26 mouse cellular contexts compared by ENCODE assay signal in genomic region chr8:116848042-116848441, GRCm38 (mm10).
"Had no signal": no experiment of that assay in that cellular context is flagged by ENCODE, and none has a peak within 500 bp of the region (broad histone marks: within the 10 kb centered on the region; RNA-seq: fewer than 3 reads in every experiment).

No protein-coding gene starts in this region.

- H3K4me2 ChIP-seq: heart, embryonic 13.5 days; heart, embryonic 15.5 days; hindbrain, embryonic 13.5 days; hindbrain, embryonic 15.5 days; kidney, embryonic 15.5 days; limb, embryonic 12.5 days; liver, embryonic 11.5 days; liver, embryonic 13.5 days had no signal

- H3K27me3 ChIP-seq: heart, embryonic 13.5 days; heart, embryonic 15.5 days; hindbrain, embryonic 13.5 days; hindbrain, embryonic 15.5 days; kidney, embryonic 15.5 days; limb, embryonic 12.5 days; liver, embryonic 13.5 days had no signal

- H3K9me3 ChIP-seq: heart, embryonic 10.5 days; heart, embryonic 15.5 days; hindbrain, embryonic 15.5 days; kidney, embryonic 15.5 days; limb, embryonic 10.5 days had no signal

- ATAC-seq: hindbrain, postnatal 0 days; intestine, embryonic 16.5 days had no signal

- H3K27ac ChIP-seq: heart, embryonic 10.5 days; heart, embryonic 13.5 days; heart, embryonic 15.5 days; hindbrain, embryonic 13.5 days; hindbrain, embryonic 15.5 days; hindbrain, postnatal 0 days; kidney, embryonic 15.5 days; kidney, postnatal 0 days; left cerebral cortex, adult 2 months; limb, embryonic 10.5 days; limb, embryonic 12.5 days; liver, embryonic 13.5 days had no signal

- H3K9ac ChIP-seq: heart, embryonic 13.5 days; heart, embryonic 15.5 days; hindbrain, embryonic 13.5 days; hindbrain, embryonic 15.5 days; kidney, embryonic 15.5 days; limb, embryonic 12.5 days; liver, embryonic 13.5 days had no signal

- H3K4me3 ChIP-seq: heart, embryonic 10.5 days; heart, embryonic 13.5 days; heart, embryonic 15.5 days; hindbrain, embryonic 13.5 days; hindbrain, embryonic 15.5 days; kidney, embryonic 15.5 days; left cerebral cortex, adult 2 months; limb, embryonic 10.5 days; limb, embryonic 12.5 days; liver, embryonic 13.5 days had no signal

- H3K4me1 ChIP-seq: heart, embryonic 10.5 days; heart, embryonic 13.5 days; heart, embryonic 15.5 days; hindbrain, embryonic 13.5 days; hindbrain, embryonic 15.5 days; kidney, embryonic 15.5 days; limb, embryonic 10.5 days; limb, embryonic 12.5 days; liver, embryonic 13.5 days had no signal

- DNase-seq: gastrocnemius, postnatal 14 days; gastrocnemius, postnatal 36 days; heart, adult 18-20 months; heart, postnatal 14 days; heart, postnatal 36 days; kidney, adult 11 months; kidney, adult 2 months; kidney, adult 9 months; kidney, postnatal 14 days; kidney, postnatal 36 days; layer of hippocampus, adult 9-11 months; liver; liver, embryonic 13.5 days had no signal

- H3K36me3 ChIP-seq: heart, embryonic 10.5 days; heart, embryonic 13.5 days; heart, embryonic 15.5 days; hindbrain, embryonic 13.5 days; hindbrain, embryonic 15.5 days; kidney, embryonic 15.5 days; limb, embryonic 10.5 days; limb, embryonic 12.5 days; liver, embryonic 13.5 days had no signal
